Mouse (Mus musculus) MEL (cell line): ENCODE results near the gene Trappc10. TPM values are rescaled to one million over a fixed set of nuclear protein-coding genes. Genes with fewer than 3 reads are reported as not detected.
"Not testable (repeated sequence)": the region's sequence is repeated elsewhere in the genome, so short reads cannot be mapped to it uniquely, and the experiment has no call there.

ENCODE experiments used
- DNase-seq: peaks from one replicate; pipeline ENCODE4 v3.0.0; 2011; ENCODE audit warnings: low read depth, low spot score
- H3K27ac ChIP-seq: 2 replicates; pipeline ENCODE4 v1.5.1; 2012; ENCODE audit warnings: low read depth, mild to moderate bottlenecking, control low read depth, low read length, moderate library complexity; ENCODE audit not compliant: control insufficient read depth
- H3K27me3 ChIP-seq, 2 experiments: fragments of 150-350 bp in 1 of 2; sonication (generic) in 1 of 2; 2 replicates each; pipeline ENCODE4 v1.6.1; 2012; ENCODE audit warnings: low read length in 2 of 2, mild to moderate bottlenecking in 2 of 2, improper control_type of control experiment in 1 of 2, moderate library complexity in 1 of 2; ENCODE audit not compliant: insufficient read depth in 2 of 2, control insufficient read depth in 1 of 2
- H3K36me3 ChIP-seq, 2 experiments: 2 replicates each; pipeline ENCODE4 v1.6.1; 2012 to 2014; ENCODE audit warnings: low read length in 2 of 2, improper control_type of control experiment in 1 of 2, inconsistent platforms in 1 of 2, mild to moderate bottlenecking in 1 of 2; ENCODE audit not compliant: insufficient read depth in 2 of 2, control insufficient read depth in 1 of 2
- H3K4me1 ChIP-seq, 2 experiments: fragments of 150-350 bp in 1 of 2; sonication (generic) in 1 of 2; 2 replicates each; pipeline ENCODE4 v1.6.1; 2012; ENCODE audit warnings: low read length in 2 of 2, improper control_type of control experiment in 1 of 2, mild to moderate bottlenecking in 1 of 2; ENCODE audit not compliant: insufficient read depth in 2 of 2, control insufficient read depth in 1 of 2
- H3K4me3 ChIP-seq, 2 experiments: fragments of 150-350 bp in 1 of 2; sonication (generic) in 1 of 2; 2 replicates each; pipeline ENCODE4 v1.5.1; 2012; ENCODE audit warnings: low read depth in 2 of 2, low read length in 2 of 2, mild to moderate bottlenecking in 2 of 2, moderate library complexity in 2 of 2, control low read depth in 1 of 2, improper control_type of control experiment in 1 of 2; ENCODE audit not compliant: control insufficient read depth in 1 of 2, insufficient read depth in 1 of 2
- H3K79me2 ChIP-seq: 2 replicates; pipeline ENCODE4 v1.6.1; 2012; ENCODE audit warnings: mild to moderate bottlenecking, low read length, moderate library complexity; ENCODE audit not compliant: control insufficient read depth, poor library complexity, insufficient read depth
- H3K9ac ChIP-seq: 2 replicates; pipeline ENCODE4 v1.6.1; 2012; ENCODE audit warnings: low read depth, mild to moderate bottlenecking, control low read depth, low read length, moderate library complexity; ENCODE audit not compliant: control insufficient read depth, poor library complexity, severe bottlenecking
- H3K9me3 ChIP-seq: fragments of 150-350 bp; sonication (generic); replicated peaks from 2 replicates; pipeline ENCODE4 v1.6.1; 2012; ENCODE audit warnings: mild to moderate bottlenecking, low read length, improper control_type of control experiment, moderate library complexity; ENCODE audit not compliant: insufficient read depth
- CHD1 ChIP-seq: IDR thresholded peaks from 2 replicates; pipeline ENCODE4 v1.6.1; 2012; ENCODE audit warnings: low read depth, mild to moderate bottlenecking, inconsistent platforms, low read length, improper control_type of control experiment
- CHD2 ChIP-seq: IDR thresholded peaks from 2 replicates; pipeline ENCODE4 v1.6.1; 2011; ENCODE audit warnings: low read length, improper control_type of control experiment
- CTCF ChIP-seq, 3 experiments: IDR thresholded peaks in 2 of 3; conservative IDR thresholded peaks in 1 of 3; 2 replicates each; pipeline ENCODE4 v1.5.1; 2011 to 2012; ENCODE audit warnings: low read length in 3 of 3, low read depth in 2 of 3, mild to moderate bottlenecking in 2 of 3, improper control_type of control experiment in 1 of 3, inconsistent platforms in 1 of 3, mixed read lengths in 1 of 3, moderate library complexity in 1 of 3; ENCODE audit not compliant: control insufficient read depth in 1 of 3, insufficient read depth in 1 of 3, poor library complexity in 1 of 3, severe bottlenecking in 1 of 3
- KAT2A ChIP-seq: conservative IDR thresholded peaks from 2 replicates; pipeline ENCODE4 v1.6.1; 2012; ENCODE audit warnings: low read depth, low read length, improper control_type of control experiment, inconsistent platforms
- MAFK ChIP-seq: IDR thresholded peaks from 2 replicates; pipeline ENCODE4 v1.6.1; 2011; ENCODE audit warnings: low read depth, mild to moderate bottlenecking, low read length, improper control_type of control experiment, borderline replicate concordance
- MAX ChIP-seq: IDR thresholded peaks from 2 replicates; pipeline ENCODE4 v1.6.1; 2011; ENCODE audit warnings: low read length, improper control_type of control experiment
- MEF2A ChIP-seq: IDR thresholded peaks from 2 replicates; pipeline ENCODE4 v1.6.1; 2014; ENCODE audit warnings: low read depth, mild to moderate bottlenecking, inconsistent platforms, low read length, improper control_type of control experiment; ENCODE audit not compliant: poor library complexity, insufficient replicate concordance, severe bottlenecking; ENCODE audit errors: extremely low read depth
- MYB ChIP-seq: IDR thresholded peaks from 2 replicates; pipeline ENCODE4 v1.6.1; 2011; ENCODE audit warnings: mild to moderate bottlenecking, low read depth, low read length, improper control_type of control experiment
- RAD21 ChIP-seq: IDR thresholded peaks from 2 replicates; pipeline ENCODE4 v1.6.1; 2011; ENCODE audit warnings: mild to moderate bottlenecking, low read depth, low read length, improper control_type of control experiment
- RCOR1 ChIP-seq: IDR thresholded peaks from 2 replicates; pipeline ENCODE4 v1.6.1; 2012; ENCODE audit warnings: low read depth, mild to moderate bottlenecking, inconsistent platforms, low read length, improper control_type of control experiment
- SMC3 ChIP-seq: IDR thresholded peaks from 2 replicates; pipeline ENCODE4 v1.6.1; 2011; ENCODE audit warnings: low read depth, low read length, improper control_type of control experiment
- UBTF ChIP-seq: IDR thresholded peaks from 2 replicates; pipeline ENCODE4 v1.6.1; 2012; ENCODE audit warnings: low read depth, mild to moderate bottlenecking, inconsistent platforms, low read length, improper control_type of control experiment, moderate library complexity, borderline replicate concordance; ENCODE audit not compliant: insufficient read depth
- USF2 ChIP-seq, 2 experiments: IDR thresholded peaks; 2 replicates each; pipeline ENCODE4 v1.6.1; 2011 to 2012; ENCODE audit warnings: improper control_type of control experiment in 2 of 2, low read length in 2 of 2, borderline replicate concordance in 1 of 2, inconsistent platforms in 1 of 2, low read depth in 1 of 2, mild to moderate bottlenecking in 1 of 2; ENCODE audit not compliant: insufficient read depth in 1 of 2
- ZKSCAN1 ChIP-seq: IDR thresholded peaks from 2 replicates; pipeline ENCODE4 v1.6.1; 2012; ENCODE audit warnings: low read depth, mild to moderate bottlenecking, inconsistent platforms, low read length, improper control_type of control experiment, moderate library complexity
- ZMIZ1 ChIP-seq: IDR thresholded peaks from 2 replicates; pipeline ENCODE4 v1.6.1; 2012; ENCODE audit warnings: low read depth, mild to moderate bottlenecking, inconsistent platforms, low read length, improper control_type of control experiment, moderate library complexity
- ZNF384 ChIP-seq: IDR thresholded peaks from 2 replicates; pipeline ENCODE4 v1.6.1; 2012; ENCODE audit warnings: low read depth, mild to moderate bottlenecking, inconsistent platforms, low read length, improper control_type of control experiment
- polyA plus RNA-seq, 2 experiments: library from polyadenylated mRNA; stranded (reverse) in 1 of 2; unstranded in 1 of 2; fragments of >175 nt in 1 of 2; fragments of >200 nt in 1 of 2; gene quantifications; 2 replicates each; pipeline versions ENCODE4 v1.2.1 to v1.2.4; 2012; ENCODE audit warnings: low replicate concordance in 2 of 2, low read depth in 1 of 2; ENCODE audit not compliant: insufficient read length in 2 of 2, insufficient read depth in 1 of 2, missing spikeins in 1 of 2
- total RNA-seq: library from RNA; depleted of rRNA; stranded (reverse); fragments of 300-350 nt; gene quantifications from 2 replicates; pipeline ENCODE4 v1.2.3, GENCODE M21; 2012

Trappc10 gene
- total and polyA plus RNA-seq, 3 experiments = 26.1 to 35.5 TPM; not detected in 1

GRCm38 (mm10) chr10:78211311-78211710, 33.1 kb downstream of the Trappc10 start:
- no peak overlapping the region for H3K4me3 ChIP-seq
- peak; percentile 8 for TF ChIP-seq RAD21
- no peak for TF ChIP-seq MAX
- TF ChIP-seq ZKSCAN1 = no peak
- no peak for TF ChIP-seq MYB
- TF ChIP-seq SMC3 = peak; percentile 29; the same call in 1 of the 2 replicates
- peak; percentile 24 to 51 (median 47); a peak in 5 of 6 replicates for TF ChIP-seq CTCF (IDR thresholded peaks at IDR 0.05 in 2 of 3, conservative IDR thresholded peaks at IDR 0.05 in 1 of 3; ENCODE audit: control insufficient read depth in 1 of 3, insufficient read depth in 1 of 3, low read depth in 2 of 3, low read length in 3 of 3, poor library complexity in 1 of 3, severe bottlenecking in 1 of 3)
- DNase-seq = peak; percentile 16
- H3K36me3 ChIP-seq = peaks cover 0 to 8% of the 10 kb centered on the region in 2 experiments; a peak in 2 of 4 replicates
- H3K9ac ChIP-seq = no peak overlapping the region
- H3K79me2 ChIP-seq = no peaks in the 10 kb centered on the region
- no peaks in the 10 kb centered on the region for H3K9me3 ChIP-seq
- H3K27me3 ChIP-seq = no peaks in the 10 kb centered on the region
- H3K27ac ChIP-seq = no peak overlapping the region
- no peaks in the 10 kb centered on the region for H3K4me1 ChIP-seq

GRCm38 (mm10) chr10:78201182-78201581, 43.3 kb downstream of the Trappc10 start:
- TF ChIP-seq MEF2A (no peak), UBTF (no peak), CHD2 (no peak), KAT2A (no peak), RCOR1 (no peak)
- no peak for DNase-seq
- H3K9ac ChIP-seq = no peak overlapping the region
- no peak overlapping the region for H3K4me3 ChIP-seq
- H3K36me3 ChIP-seq = no peaks in the 10 kb centered on the region; a peak in 2 of 4 replicates
- no peaks in the 10 kb centered on the region for H3K9me3 ChIP-seq
- no peaks in the 10 kb centered on the region for H3K79me2 ChIP-seq
- H3K4me1 ChIP-seq = no peaks in the 10 kb centered on the region
- H3K27me3 ChIP-seq = no peaks in the 10 kb centered on the region
- no peak overlapping the region for H3K27ac ChIP-seq

- Histone ChIP-seq H3K4me3 (no peak overlapping the region), H3K4me1 (no peaks in the 10 kb centered on the region), H3K9ac (no peak overlapping the region), H3K9me3 (no peaks in the 10 kb centered on the region), H3K79me2 (no peaks in the 10 kb centered on the region), H3K27ac (no peak overlapping the region)
- no peak for DNase-seq
- TF ChIP-seq USF2 (IDR thresholded peaks at IDR 0.05; ENCODE audit: borderline replicate concordance in 1 of 2, insufficient read depth in 1 of 2, low read depth in 1 of 2, low read length in 2 of 2) (no peak), KAT2A (no peak), MEF2A (no peak), MAFK (no peak), CHD1 (no peak), ZMIZ1 (no peak), ZNF384 (no peak), MYB (no peak)
- TF ChIP-seq, all 39 proteins: peak for 0
- H3K36me3 ChIP-seq = peaks cover 0 to 9% of the 10 kb centered on the region in 2 experiments; a peak in 2 of 4 replicates
- H3K27me3 ChIP-seq = no peaks in the 10 kb centered on the region
Measured at GRCm38 (mm10) chr10:78192933-78193332, 51.5 kb downstream of the Trappc10 start.

- H3K9ac ChIP-seq, DNase-seq, H3K27ac ChIP-seq, H3K9me3 ChIP-seq, H3K27me3 ChIP-seq, H3K36me3 ChIP-seq: not testable (repeated sequence)
- Histone ChIP-seq H3K79me2 (peaks cover 12% of the 10 kb centered on the region), H3K4me3 (peak overlapping the region in 1 of 2 experiments; percentile 88; a peak in 2 of 4 replicates), H3K4me1 (peaks cover 5 to 10% of the 10 kb centered on the region in 2 experiments; a peak in 3 of 4 replicates)
Measured at GRCm38 (mm10) chr10:78186076-78186475, 58.4 kb downstream of the Trappc10 start.
